Mouse (Mus musculus): Measurements from ENCODE around the gene Slc35d3. TPM values are rescaled to one million over a fixed set of nuclear protein-coding genes. Genes with fewer than 3 reads are reported as not detected.

Slc35d3 gene
- total RNA-seq, 2 experiments from 2014 or later = not detected

- no peak for DNase-seq (ENCODE audit: low spot score)
- intact Hi-C loops (cut with DNase I) = no loop called here
Measured at GRCm38 (mm10) chr10:19839836-19840235, 11.4 kb downstream of the Slc35d3 start.

- intact Hi-C loops (cut with DNase I) = no loop called here
Measured at GRCm38 (mm10) chr10:19835887-19836710, 15.2 kb downstream of the Slc35d3 start.

GRCm38 (mm10) chr10:19834222-19834621 is 17.0 kb downstream of the Slc35d3 start:
- no peak for DNase-seq (ENCODE audit: low spot score)

More at GRCm38 (mm10) chr10:19835887-19836710, 15.2 kb downstream of the Slc35d3 start:
- no peak for DNase-seq (ENCODE audit: low spot score)

GRCm38 (mm10) chr10:19831072-19831849 is 20.0 kb downstream of the Slc35d3 start:
- DNase-seq (ENCODE audit: low spot score) = no peak
- intact Hi-C loops (cut with DNase I) = no loop called here

More at GRCm38 (mm10) chr10:19834222-19834621, 17.0 kb downstream of the Slc35d3 start:
- intact Hi-C loops (cut with DNase I) = no loop called here

- no peak for DNase-seq (ENCODE audit: low spot score)
- intact Hi-C loops (cut with DNase I) = no loop called here
Measured at GRCm38 (mm10) chr10:19820986-19821385, 30.3 kb downstream of the Slc35d3 start.

GRCm38 (mm10) chr10:19818723-19819355 is 32.4 kb downstream of the Slc35d3 start:
- DNase-seq (ENCODE audit: low spot score) = no peak
- intact Hi-C loops (cut with DNase I) = no loop called here

- intact Hi-C loops (cut with DNase I) = no loop called here
- DNase-seq (ENCODE audit: low spot score) = no peak
Measured at GRCm38 (mm10) chr10:19815371-19815770, 35.9 kb downstream of the Slc35d3 start.

- DNase-seq (ENCODE audit: low spot score) = no peak
- intact Hi-C loops (cut with DNase I) = no loop called here
Measured at GRCm38 (mm10) chr10:19811436-19812172, 39.7 kb downstream of the Slc35d3 start.

- no peak for DNase-seq (ENCODE audit: low spot score)
- intact Hi-C loops (cut with DNase I) = no loop called here
Measured at GRCm38 (mm10) chr10:19804763-19805162, 46.5 kb downstream of the Slc35d3 start.

GRCm38 (mm10) chr10:19802958-19803357 is 48.3 kb downstream of the Slc35d3 start:
- DNase-seq (ENCODE audit: low spot score) = no peak
- intact Hi-C loops (cut with DNase I) = no loop called here

Other genes starting within 250 kb of the Slc35d3 start
- not detected for gene Il22ra2, start 229.5 kb downstream of the Slc35d3 start, total RNA-seq (2021)
- not detected for gene Il20ra, start 138.9 kb downstream of the Slc35d3 start, total RNA-seq (2021)
- 10 to 100 TPM; 25.5 to 28.9 TPM for gene Pex7, start 56.2 kb upstream of the Slc35d3 start, total RNA-seq (2021)
- gene Map3k5, start 83.0 kb upstream of the Slc35d3 start, total RNA-seq (2021) = 10 to 100 TPM; 37.0 to 37.7 TPM

Measured in heart, postnatal 25 days (tissue).